Mouse (Mus musculus): ENCODE data around the gene Ccdc182. TPM values are rescaled to one million over a fixed set of nuclear protein-coding genes. Genes with fewer than 3 reads are reported as not detected.

Gene Ccdc182
- not detected in 2 replicates for total RNA-seq (2017)

- ATAC-seq (replicated peaks in 1 of 2; ENCODE audit: insufficient read depth in 1 of 2, low FRiP score in 2 of 2, low TSS enrichment in 1 of 2, low read depth in 1 of 2, poor library complexity in 2 of 2, severe bottlenecking in 2 of 2) = peak in 1 of 2 experiments; percentile 14; a peak in 1 of 4 replicates
These were observed at the start of gene Ccdc182 for GRCm38 (mm10) chr11:88293631-88294393. Gene Ccdc182, plus strand, starts transcription at chr11:88294058.

GRCm38 (mm10) chr11:88245581-88246170 lies 48.2 kb upstream of the Ccdc182 start:
- no peak for ATAC-seq (replicated peaks in 1 of 2; ENCODE audit: insufficient read depth in 1 of 2, low FRiP score in 2 of 2, low TSS enrichment in 1 of 2, low read depth in 1 of 2, poor library complexity in 2 of 2, severe bottlenecking in 2 of 2)

GRCm38 (mm10) chr11:88248636-88249035 lies 45.2 kb upstream of the Ccdc182 start:
- no peak for ATAC-seq (replicated peaks in 1 of 2; ENCODE audit: insufficient read depth in 1 of 2, low FRiP score in 2 of 2, low TSS enrichment in 1 of 2, low read depth in 1 of 2, poor library complexity in 2 of 2, severe bottlenecking in 2 of 2)

- ATAC-seq (replicated peaks in 1 of 2; ENCODE audit: insufficient read depth in 1 of 2, low FRiP score in 2 of 2, low TSS enrichment in 1 of 2, low read depth in 1 of 2, poor library complexity in 2 of 2, severe bottlenecking in 2 of 2) = no peak
These were observed 43.3 kb upstream of the Ccdc182 start for GRCm38 (mm10) chr11:88250568-88250967.

GRCm38 (mm10) chr11:88251295-88251694 lies 42.6 kb upstream of the Ccdc182 start:
- ATAC-seq (replicated peaks in 1 of 2; ENCODE audit: insufficient read depth in 1 of 2, low FRiP score in 2 of 2, low TSS enrichment in 1 of 2, low read depth in 1 of 2, poor library complexity in 2 of 2, severe bottlenecking in 2 of 2) = no peak

- ATAC-seq (replicated peaks in 1 of 2; ENCODE audit: insufficient read depth in 1 of 2, low FRiP score in 2 of 2, low TSS enrichment in 1 of 2, low read depth in 1 of 2, poor library complexity in 2 of 2, severe bottlenecking in 2 of 2) = peak; percentile 82 to 89
These were observed 41.7 kb upstream of the Ccdc182 start for GRCm38 (mm10) chr11:88251972-88252766.

GRCm38 (mm10) chr11:88252767-88253513 lies 40.9 kb upstream of the Ccdc182 start:
- ATAC-seq (replicated peaks in 1 of 2; ENCODE audit: insufficient read depth in 1 of 2, low FRiP score in 2 of 2, low TSS enrichment in 1 of 2, low read depth in 1 of 2, poor library complexity in 2 of 2, severe bottlenecking in 2 of 2) = no peak; a peak in 1 of 4 replicates

- ATAC-seq (replicated peaks in 1 of 2; ENCODE audit: insufficient read depth in 1 of 2, low FRiP score in 2 of 2, low TSS enrichment in 1 of 2, low read depth in 1 of 2, poor library complexity in 2 of 2, severe bottlenecking in 2 of 2) = no peak
These were observed 40.2 kb upstream of the Ccdc182 start for GRCm38 (mm10) chr11:88253514-88254167.

GRCm38 (mm10) chr11:88257700-88258099 lies 36.2 kb upstream of the Ccdc182 start:
- ATAC-seq (replicated peaks in 1 of 2; ENCODE audit: insufficient read depth in 1 of 2, low FRiP score in 2 of 2, low TSS enrichment in 1 of 2, low read depth in 1 of 2, poor library complexity in 2 of 2, severe bottlenecking in 2 of 2) = no peak

- ATAC-seq (replicated peaks in 1 of 2; ENCODE audit: insufficient read depth in 1 of 2, low FRiP score in 2 of 2, low TSS enrichment in 1 of 2, low read depth in 1 of 2, poor library complexity in 2 of 2, severe bottlenecking in 2 of 2) = no peak
These were observed 35.6 kb upstream of the Ccdc182 start for GRCm38 (mm10) chr11:88258212-88258611.

GRCm38 (mm10) chr11:88260463-88260862 lies 33.4 kb upstream of the Ccdc182 start:
- ATAC-seq (replicated peaks in 1 of 2; ENCODE audit: insufficient read depth in 1 of 2, low FRiP score in 2 of 2, low TSS enrichment in 1 of 2, low read depth in 1 of 2, poor library complexity in 2 of 2, severe bottlenecking in 2 of 2) = no peak

GRCm38 (mm10) chr11:88264889-88265288 lies 29.0 kb upstream of the Ccdc182 start:
- no peak for ATAC-seq (replicated peaks in 1 of 2; ENCODE audit: insufficient read depth in 1 of 2, low FRiP score in 2 of 2, low TSS enrichment in 1 of 2, low read depth in 1 of 2, poor library complexity in 2 of 2, severe bottlenecking in 2 of 2)

GRCm38 (mm10) chr11:88266311-88266710 lies 27.5 kb upstream of the Ccdc182 start:
- ATAC-seq (replicated peaks in 1 of 2; ENCODE audit: insufficient read depth in 1 of 2, low FRiP score in 2 of 2, low TSS enrichment in 1 of 2, low read depth in 1 of 2, poor library complexity in 2 of 2, severe bottlenecking in 2 of 2) = no peak

GRCm38 (mm10) chr11:88271870-88272269 lies 22.0 kb upstream of the Ccdc182 start:
- no peak for ATAC-seq (replicated peaks in 1 of 2; ENCODE audit: insufficient read depth in 1 of 2, low FRiP score in 2 of 2, low TSS enrichment in 1 of 2, low read depth in 1 of 2, poor library complexity in 2 of 2, severe bottlenecking in 2 of 2)

GRCm38 (mm10) chr11:88274111-88274879 lies 19.6 kb upstream of the Ccdc182 start:
- no peak for ATAC-seq (replicated peaks in 1 of 2; ENCODE audit: insufficient read depth in 1 of 2, low FRiP score in 2 of 2, low TSS enrichment in 1 of 2, low read depth in 1 of 2, poor library complexity in 2 of 2, severe bottlenecking in 2 of 2)

- no peak for ATAC-seq (replicated peaks in 1 of 2; ENCODE audit: insufficient read depth in 1 of 2, low FRiP score in 2 of 2, low TSS enrichment in 1 of 2, low read depth in 1 of 2, poor library complexity in 2 of 2, severe bottlenecking in 2 of 2)
These were observed 18.9 kb upstream of the Ccdc182 start for GRCm38 (mm10) chr11:88274901-88275498.

Measured in hematopoietic stem cell, adult 5-6 weeks (primary cell).